Mouse (Mus musculus) liver, embryonic 14.5 days (tissue): ENCODE results near the gene Olfml2b. TPM values are rescaled to one million over a fixed set of nuclear protein-coding genes. Genes with fewer than 3 reads are reported as not detected.

ENCODE experiments used
- ATAC-seq: fragments of 200-750 bp; cut with Nextera tagmentation; 2 replicates; pipeline ENCODE4 v1.8.0; 2017; ENCODE audit warnings: moderate number of reproducible peaks, mild to moderate bottlenecking, moderate library complexity; ENCODE audit not compliant: insufficient read depth
- DNase-seq, 3 experiments: peaks; one replicate each; pipeline ENCODE4 v3.0.0-alpha.2; 2012 to 2013; ENCODE audit warnings: low read depth in 3 of 3, low spot score in 3 of 3
- H3K27ac ChIP-seq: fragments of 300-500 bp; sonication (generic); 2 replicates; pipeline ENCODE4 v1.5.1; 2014; ENCODE audit warnings: moderate library complexity, mild to moderate bottlenecking, control low read depth, inconsistent platforms
- H3K27me3 ChIP-seq: fragments of 300-500 bp; sonication (generic); 2 replicates; pipeline ENCODE4 v1.6.1; 2014; ENCODE audit warnings: mild to moderate bottlenecking, low read length, moderate library complexity; ENCODE audit not compliant: control insufficient read depth, insufficient read depth
- H3K36me3 ChIP-seq: fragments of 300-500 bp; sonication (generic); replicated peaks from 2 replicates; pipeline ENCODE4 v1.6.1; 2014; ENCODE audit warnings: low read depth; ENCODE audit not compliant: control insufficient read depth, insufficient read depth
- H3K4me1 ChIP-seq, 2 experiments: fragments of 200-500 bp in 1 of 2; fragments of 300-500 bp in 1 of 2; sonication (generic) in 1 of 2; replicated peaks; 2 replicates each; pipeline ENCODE4 v1.6.1; 2012 to 2014; ENCODE audit warnings: antibody characterized with exemption in 1 of 2, inconsistent platforms in 1 of 2, low read length in 1 of 2; ENCODE audit not compliant: control insufficient read depth in 2 of 2, insufficient read depth in 2 of 2
- H3K4me2 ChIP-seq: fragments of 300-500 bp; sonication (generic); 2 replicates; pipeline ENCODE4 v1.6.1; 2014; ENCODE audit warnings: low read depth, mild to moderate bottlenecking, control low read depth, moderate library complexity
- H3K4me3 ChIP-seq, 2 experiments: fragments of 200-500 bp in 1 of 2; fragments of 300-500 bp in 1 of 2; sonication (generic) in 1 of 2; 2 replicates each; pipeline ENCODE4 v1.5.1; 2012 to 2014; ENCODE audit warnings: low read depth in 2 of 2, low read length in 2 of 2, mild to moderate bottlenecking in 2 of 2, control low read depth in 1 of 2, inconsistent platforms in 1 of 2, moderate library complexity in 1 of 2; ENCODE audit not compliant: insufficient read depth in 1 of 2
- H3K9ac ChIP-seq: fragments of 300-500 bp; sonication (generic); replicated peaks from 2 replicates; pipeline ENCODE4 v1.6.1; 2014; ENCODE audit warnings: mild to moderate bottlenecking, control low read depth, moderate library complexity
- H3K9me3 ChIP-seq: fragments of 300-500 bp; sonication (generic); 2 replicates; pipeline ENCODE4 v1.6.1; 2016; ENCODE audit warnings: low read length, mixed read lengths; ENCODE audit not compliant: control insufficient read depth
- CTCF ChIP-seq: IDR thresholded peaks from 2 replicates; pipeline ENCODE4 v1.5.1; 2016; ENCODE audit warnings: antibody characterized with exemption, low read depth, control low read depth
- EP300 ChIP-seq: IDR thresholded peaks from 2 replicates; pipeline ENCODE4 v1.6.1; 2016; ENCODE audit warnings: antibody characterized with exemption, low read depth
- WGBS: fragments of 180-500 bp; shearing (Covaris S2); extraction: QIAGEN DNeasy Blood & Tissue Kit; methylation state at CpG from one replicate; pipeline ENCODE4 v1.1.7; 2014; ENCODE audit not compliant: insufficient replicate concordance; 5-methylcytosine and 5-hydroxymethylcytosine counted together
- polyA plus RNA-seq, 2 experiments: library from polyadenylated mRNA; depleted of rRNA in 1 of 2; stranded (reverse) in 1 of 2; unstranded in 1 of 2; fragments of >200 nt; fragmentation: Nextera tagmentation in 1 of 2; extraction: Ambion mirVana in 1 of 2; gene quantifications; 2 replicates each; pipeline versions ENCODE4 v1.2.1 to v1.2.3; 2012 to 2014

The Olfml2b gene
- polyA plus RNA-seq, 2 experiments = 0.73 to 1.1 TPM

DNA sequence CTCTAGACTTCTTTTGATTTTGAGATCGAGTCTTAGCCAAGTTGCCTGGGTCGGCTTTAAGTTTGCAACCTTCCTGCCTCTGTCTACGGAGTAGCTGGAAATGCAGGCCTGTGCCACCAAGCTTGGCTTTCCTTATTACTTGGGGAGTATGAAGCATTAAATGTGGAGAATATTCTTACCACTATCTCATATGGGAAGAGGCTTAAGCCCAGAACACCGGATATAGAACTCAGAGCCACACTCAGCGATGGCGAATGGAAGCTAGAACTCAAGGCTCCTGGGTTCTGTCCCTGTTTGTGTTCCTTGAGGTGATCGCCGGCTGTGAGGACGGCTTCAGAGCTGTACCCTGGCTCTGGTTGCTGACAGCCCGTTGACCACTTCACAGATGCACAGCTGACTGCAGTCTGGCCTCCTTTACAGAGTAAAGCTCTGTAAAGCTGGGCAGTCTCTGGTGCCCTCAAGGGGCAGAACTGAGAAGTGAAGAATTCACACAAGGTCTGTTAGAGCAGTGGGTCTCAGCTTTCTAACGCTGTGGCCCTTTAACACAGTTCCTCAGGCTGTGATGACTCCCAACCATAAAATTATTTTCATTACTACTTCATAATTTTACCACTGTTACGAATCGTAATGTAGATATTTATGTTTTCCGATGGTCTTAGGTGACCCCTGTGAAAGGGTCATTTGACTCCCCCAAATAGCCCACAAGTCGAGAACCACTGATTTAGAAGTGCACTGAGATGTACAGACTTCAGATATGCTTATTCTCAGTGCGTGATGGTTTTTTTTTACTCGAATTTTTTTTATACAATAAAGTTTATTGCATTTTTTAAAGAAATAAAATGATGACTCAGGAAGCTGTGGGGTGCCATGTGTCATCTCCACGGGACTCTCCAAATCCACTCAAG, 31.1 kb upstream of the Olfml2b start:
- Histone ChIP-seq H3K4me1 (peaks cover 33 to 35% of the 10 kb centered on the region in 2 experiments), H3K27me3 (no peaks in the 10 kb centered on the region), H3K36me3 (no peaks in the 10 kb centered on the region), H3K27ac (no peak overlapping the region), H3K9me3 (no peaks in the 10 kb centered on the region), H3K9ac (no peak overlapping the region), H3K4me3 (no peak overlapping the region), H3K4me2 (no peak overlapping the region)
- no peak for TF ChIP-seq EP300
- peak; percentile 92 for TF ChIP-seq CTCF
- DNase-seq = no peak
- no peak for ATAC-seq
- 59% methylated on average over 18 of the region's 18 CpGs for WGBS

DNA sequence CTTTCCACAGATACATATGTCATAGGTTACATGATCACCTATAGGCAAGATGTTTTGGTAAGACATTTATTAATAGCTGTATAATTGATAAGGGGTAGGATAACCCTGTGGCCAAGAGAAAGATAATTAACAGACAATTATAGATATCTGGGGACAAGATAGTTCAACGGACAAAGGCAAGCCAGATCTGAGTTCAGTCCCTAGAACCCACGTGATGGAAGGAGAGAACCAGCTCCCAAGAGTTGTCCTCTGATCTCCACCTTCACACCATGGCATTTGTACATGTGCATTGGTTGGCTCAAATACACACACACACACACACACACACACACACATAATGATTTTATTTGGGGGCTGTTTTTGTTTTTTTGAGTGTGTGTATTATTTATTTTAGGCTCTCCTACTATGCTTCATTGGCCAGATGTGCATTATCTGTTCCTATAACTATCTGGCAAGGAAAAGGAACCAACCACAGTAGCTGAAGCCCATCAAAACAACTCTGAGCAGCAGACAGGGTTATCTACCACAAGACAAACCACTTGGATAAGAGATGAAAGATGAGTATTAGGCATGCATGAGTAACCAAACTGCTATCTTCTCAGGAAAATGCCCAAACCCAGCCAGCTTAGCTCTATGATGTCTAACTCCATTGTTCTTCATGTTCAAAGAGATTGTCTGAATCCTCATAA, 24.5 kb upstream of the Olfml2b start:
- ATAC-seq = no peak
- 22% methylated on average over 2 of the region's 2 CpGs for WGBS
- Histone ChIP-seq H3K9ac (no peak overlapping the region), H3K27me3 (no peaks in the 10 kb centered on the region), H3K27ac (no peak overlapping the region), H3K36me3 (no peaks in the 10 kb centered on the region), H3K4me1 (peaks cover 28 to 31% of the 10 kb centered on the region in 2 experiments), H3K9me3 (no peaks in the 10 kb centered on the region), H3K4me3 (no peak overlapping the region), H3K4me2 (no peak overlapping the region)
- no peak for DNase-seq
- TF ChIP-seq EP300 = no peak
- no peak for TF ChIP-seq CTCF

DNA sequence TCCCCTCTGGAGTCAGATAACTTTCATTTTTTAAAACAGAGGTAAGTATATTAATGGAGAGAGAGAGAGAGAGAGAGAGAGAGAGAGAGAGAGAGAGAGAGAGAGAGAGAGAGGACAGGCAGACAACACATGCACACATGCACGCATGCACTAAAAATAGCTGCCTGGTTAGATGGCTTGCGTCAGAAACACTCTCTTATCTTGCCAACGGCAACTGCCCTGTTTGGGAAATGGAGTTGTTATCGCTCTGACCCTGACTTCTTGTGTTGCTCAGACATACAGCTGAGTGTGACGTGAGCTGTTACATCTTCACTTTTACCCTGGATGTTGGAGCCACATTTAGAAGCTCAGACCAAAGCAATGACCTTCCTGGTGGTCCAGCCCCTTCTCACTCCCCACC, 21.4 kb upstream of the Olfml2b start:
- Histone ChIP-seq H3K4me2 (peak overlapping the region; percentile 69), H3K27me3 (no peaks in the 10 kb centered on the region), H3K27ac (peak overlapping the region; percentile 99), H3K36me3 (no peaks in the 10 kb centered on the region), H3K4me1 (peaks cover 28 to 31% of the 10 kb centered on the region in 2 experiments), H3K4me3 (no peak overlapping the region), H3K9ac (peak overlapping the region; percentile 65), H3K9me3 (no peaks in the 10 kb centered on the region; the same call in 1 of the 2 replicates)
- TF ChIP-seq CTCF (no peak), EP300 (peak; percentile 97)
- peak; percentile 100 for ATAC-seq
- DNase-seq = peak; percentile 89 to 93 (median 92)
- WGBS = under 1% methylated on average over 5 of the region's 5 CpGs

DNA sequence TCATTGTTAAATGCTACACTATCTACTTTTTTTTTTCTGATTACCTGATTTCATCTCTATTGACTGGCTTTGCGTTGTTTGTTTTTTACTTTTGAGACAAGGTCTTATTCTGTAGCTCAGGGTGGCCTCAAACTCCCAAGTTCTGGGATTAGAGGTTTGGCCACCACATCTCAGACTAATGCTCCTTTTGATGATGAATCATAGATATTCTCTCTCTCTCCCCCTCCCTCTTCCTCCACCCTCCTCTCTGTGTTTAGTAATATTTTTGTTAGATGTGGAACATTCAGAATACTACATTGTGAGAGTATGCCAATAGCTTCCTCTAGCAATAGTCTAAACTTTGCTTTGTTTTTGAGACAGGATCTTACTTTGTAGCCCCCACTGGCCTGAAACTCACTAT, 20.9 kb upstream of the Olfml2b start:
- DNase-seq = no peak
- Histone ChIP-seq H3K36me3 (no peaks in the 10 kb centered on the region), H3K4me2 (peak overlapping the region; percentile 69), H3K9ac (peak overlapping the region; percentile 65), H3K4me1 (peaks cover 28 to 31% of the 10 kb centered on the region in 2 experiments), H3K4me3 (no peak overlapping the region), H3K27me3 (no peaks in the 10 kb centered on the region), H3K27ac (peak overlapping the region; percentile 99), H3K9me3 (no peaks in the 10 kb centered on the region; the same call in 1 of the 2 replicates)
- peak; percentile 57 for ATAC-seq
- WGBS = 72% methylated on average over 1 of the region's 1 CpGs
- TF ChIP-seq EP300 = no peak
- no peak for TF ChIP-seq CTCF

DNA sequence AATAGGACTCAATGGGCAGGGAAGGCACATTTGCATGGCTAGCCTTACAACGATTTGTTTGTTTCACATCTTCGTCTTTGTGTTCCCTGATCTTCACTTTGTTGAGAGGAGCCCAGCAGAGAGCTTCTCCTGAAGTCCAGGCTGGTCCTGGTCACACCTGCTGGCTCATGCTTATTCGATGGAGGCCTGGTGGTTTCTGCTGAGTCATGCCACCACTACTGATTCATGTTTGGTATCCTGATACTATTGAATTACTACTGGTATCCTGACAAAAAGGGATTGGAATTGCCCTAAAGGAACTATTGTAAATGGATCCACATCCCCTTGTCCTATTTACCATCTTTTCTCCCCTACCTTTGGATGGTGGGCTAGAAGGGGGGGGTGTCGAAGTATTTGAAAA, 13.8 kb upstream of the Olfml2b start:
- 51% methylated on average over 4 of the region's 4 CpGs for WGBS
- no peak overlapping the region for H3K4me2 ChIP-seq
- no peaks in the 10 kb centered on the region for H3K36me3 ChIP-seq
- H3K4me3 ChIP-seq = no peak overlapping the region
- peak in 2 of 3 experiments; percentile 47 to 58 for DNase-seq
- no peak overlapping the region for H3K27ac ChIP-seq
- H3K9ac ChIP-seq = no peak overlapping the region
- H3K27me3 ChIP-seq = no peaks in the 10 kb centered on the region
- H3K9me3 ChIP-seq = no peaks in the 10 kb centered on the region; the same call in 1 of the 2 replicates
- TF ChIP-seq CTCF (no peak), EP300 (no peak)
- ATAC-seq = peak; percentile 70; the same call in 1 of the 2 replicates
- H3K4me1 ChIP-seq = peaks cover 8 to 9% of the 10 kb centered on the region in 2 experiments; a peak in 3 of 4 replicates
